Mouse (Mus musculus): ENCODE results near the gene Cdcp2. TPM values are rescaled to one million over a fixed set of nuclear protein-coding genes. Genes with fewer than 3 reads are reported as not detected.

The Cdcp2 gene
- polyA plus RNA-seq (2015; fragmentation: Nextera tagmentation; extraction: Ambion mirVana): not detected in 2 replicates

DNA sequence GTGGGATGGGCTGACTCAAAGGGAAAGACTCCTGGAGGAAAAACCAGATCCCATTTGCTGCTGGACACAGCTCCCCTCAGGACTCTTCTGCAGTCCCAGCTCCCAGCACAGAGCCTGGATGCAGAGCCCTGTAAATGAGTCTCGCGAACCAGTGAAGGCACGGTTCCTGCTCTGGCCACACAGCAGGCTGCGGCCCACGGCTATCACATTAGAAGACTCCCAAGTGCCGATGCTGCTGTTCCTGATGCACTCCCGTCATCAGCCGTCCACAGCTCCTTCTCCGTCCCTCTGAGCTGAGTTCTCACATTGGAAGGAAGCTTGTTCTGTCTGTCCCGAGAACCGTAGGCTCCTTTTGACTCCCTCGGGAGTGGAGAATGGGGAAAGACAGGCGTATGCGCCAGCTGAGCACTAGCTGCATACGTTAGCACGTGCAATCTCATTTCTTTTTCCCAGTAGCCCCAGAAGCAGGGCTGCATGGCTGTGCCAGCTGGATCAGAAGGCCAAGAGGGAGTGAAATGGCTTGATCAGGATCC, at the start of gene Cdcp2:
Gene Cdcp2, plus strand, starts transcription at position 51 of the 533 bp plus-strand sequence.
- Histone ChIP-seq H3K4me1 (no peaks in the 10 kb centered on the region), H3K9me3 (no peaks in the 10 kb centered on the region), H3K27ac (no peak within 1 kb of the TSS), H3K4me3 (no peak within 1 kb of the TSS), H3K9ac (no peak within 1 kb of the TSS), H3K27me3 (no peaks in the 10 kb centered on the region), H3K4me2 (no peak within 1 kb of the TSS), H3K36me3 (no peaks in the 10 kb centered on the region)
- WGBS: 67% methylated on average over 16 of the region's 16 CpGs
- ATAC-seq (ENCODE audit: borderline replicate concordance, extremely low read depth, low FRiP score, low TSS enrichment): no peak

GRCm38 (mm10) chr4:107047806-107048205, 48.9 kb upstream of the Cdcp2 start:
- WGBS: 78% methylated on average over 5 of the region's 5 CpGs
- H3K27me3 ChIP-seq: no peaks in the 10 kb centered on the region
- no peak overlapping the region for H3K9ac ChIP-seq
- no peak overlapping the region for H3K27ac ChIP-seq
- H3K9me3 ChIP-seq: no peaks in the 10 kb centered on the region
- ATAC-seq (ENCODE audit: borderline replicate concordance, extremely low read depth, low FRiP score, low TSS enrichment): no peak
- no peak overlapping the region for H3K4me3 ChIP-seq
- H3K36me3 ChIP-seq: peaks cover 52% of the 10 kb centered on the region
- no peak overlapping the region for H3K4me2 ChIP-seq
- no peaks in the 10 kb centered on the region for H3K4me1 ChIP-seq

- H3K4me1 ChIP-seq: no peaks in the 10 kb centered on the region
- peaks cover 48% of the 10 kb centered on the region for H3K36me3 ChIP-seq
- no peaks in the 10 kb centered on the region for H3K27me3 ChIP-seq
- ATAC-seq (ENCODE audit: borderline replicate concordance, extremely low read depth, low FRiP score, low TSS enrichment): no peak
- H3K9me3 ChIP-seq: no peaks in the 10 kb centered on the region
- no peak overlapping the region for H3K9ac ChIP-seq
- no peak overlapping the region for H3K4me2 ChIP-seq
- no peak overlapping the region for H3K27ac ChIP-seq
- 82% methylated on average over 11 of the region's 11 CpGs for WGBS
- H3K4me3 ChIP-seq: no peak overlapping the region
These were observed 48.0 kb upstream of the Cdcp2 start for GRCm38 (mm10) chr4:107048568-107049162.

DNA sequence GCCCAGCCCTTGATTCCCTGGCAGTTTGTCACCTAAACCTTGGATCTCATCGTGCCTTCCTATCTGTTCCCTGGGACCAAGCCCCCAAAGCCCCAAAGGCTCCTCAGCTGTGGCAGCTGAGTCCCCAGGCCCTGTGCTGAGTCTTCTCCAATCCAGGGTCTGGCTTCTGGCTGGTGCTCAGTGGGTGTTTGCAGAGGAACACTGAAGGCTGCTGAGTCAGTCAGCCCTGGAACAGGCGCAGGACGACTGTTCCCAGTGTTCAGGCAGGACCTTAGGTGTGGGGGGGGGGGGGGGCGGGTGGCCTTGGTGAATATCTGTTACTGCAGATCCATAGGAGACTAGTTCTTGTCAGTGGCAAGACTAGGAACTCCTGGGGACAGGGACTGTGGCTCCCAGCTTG, 44.8 kb upstream of the Cdcp2 start:
- no peaks in the 10 kb centered on the region for H3K9me3 ChIP-seq
- 50% methylated on average over 4 of the region's 4 CpGs for WGBS

DNA sequence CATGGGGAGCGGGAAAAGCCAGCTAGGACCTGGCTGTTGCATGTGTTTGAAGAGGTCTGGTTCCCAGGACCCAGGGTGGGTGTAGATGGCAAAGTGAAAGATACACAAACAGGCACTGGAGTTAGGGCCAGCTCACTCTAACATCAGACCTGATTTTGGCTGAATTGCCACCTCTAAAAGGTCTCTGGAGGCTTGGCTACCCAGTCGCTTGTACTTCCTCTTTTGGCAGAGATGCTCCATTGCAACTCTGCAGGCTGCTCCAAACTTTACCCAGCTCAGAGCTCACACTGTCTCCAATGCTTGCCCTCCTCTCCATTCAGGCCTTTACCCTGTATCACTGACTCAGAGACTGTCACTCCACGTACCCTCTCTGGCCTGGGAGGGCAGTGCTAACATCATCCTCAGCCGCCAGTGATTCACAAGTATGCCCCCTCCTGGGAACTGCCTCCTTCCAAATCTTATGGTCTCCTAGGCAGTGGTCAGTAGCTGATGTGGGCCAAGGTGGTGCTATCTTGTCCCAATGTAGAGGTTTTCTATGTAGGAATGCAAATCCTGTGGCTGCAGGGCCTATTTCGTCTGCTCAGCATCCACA, 43.6 kb upstream of the Cdcp2 start:
- Histone ChIP-seq H3K9ac (no peak overlapping the region), H3K36me3 (peaks cover 29% of the 10 kb centered on the region), H3K4me3 (no peak overlapping the region), H3K4me1 (no peaks in the 10 kb centered on the region), H3K27me3 (no peaks in the 10 kb centered on the region), H3K4me2 (no peak overlapping the region), H3K9me3 (no peaks in the 10 kb centered on the region), H3K27ac (no peak overlapping the region)
- ATAC-seq (ENCODE audit: borderline replicate concordance, extremely low read depth, low FRiP score, low TSS enrichment): no peak
- WGBS: 43% methylated on average over 5 of the region's 5 CpGs

More for the DNA sequence above, 44.8 kb upstream of the Cdcp2 start:
- Histone ChIP-seq H3K4me1 (no peaks in the 10 kb centered on the region), H3K4me3 (no peak overlapping the region), H3K36me3 (peaks cover 30% of the 10 kb centered on the region), H3K9ac (no peak overlapping the region), H3K27ac (no peak overlapping the region), H3K4me2 (no peak overlapping the region), H3K27me3 (no peaks in the 10 kb centered on the region)
- no peak for ATAC-seq (ENCODE audit: borderline replicate concordance, extremely low read depth, low FRiP score, low TSS enrichment)

DNA sequence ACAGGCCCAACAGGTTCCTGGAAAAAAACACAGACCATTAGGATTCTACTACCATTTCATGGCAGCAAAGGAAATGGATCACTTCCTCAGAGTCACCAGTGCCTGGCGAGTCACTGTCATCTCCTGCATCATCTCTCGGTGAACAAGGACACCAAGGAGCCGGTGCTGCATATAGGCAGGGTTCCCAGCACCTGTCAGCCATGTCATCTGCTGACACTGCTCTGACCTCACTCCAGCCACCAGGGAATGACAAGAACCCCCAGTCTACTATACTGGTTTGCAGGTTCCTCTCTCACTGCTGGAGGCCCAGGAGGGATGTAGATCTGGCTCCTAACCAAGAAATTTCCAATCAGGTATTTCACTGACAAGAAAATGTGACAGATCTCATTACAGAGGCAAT, 40.6 kb upstream of the Cdcp2 start:
- Histone ChIP-seq H3K4me3 (no peak overlapping the region), H3K27me3 (no peaks in the 10 kb centered on the region), H3K27ac (0 out of 2 replicates have a peak overlapping the region, but pooled peaks have one; percentile 10), H3K4me1 (no peaks in the 10 kb centered on the region), H3K9me3 (no peaks in the 10 kb centered on the region), H3K4me2 (no peak overlapping the region), H3K9ac (no peak overlapping the region), H3K36me3 (peaks cover 49% of the 10 kb centered on the region)
- 68% methylated on average over 3 of the region's 3 CpGs for WGBS
- no peak for ATAC-seq (ENCODE audit: borderline replicate concordance, extremely low read depth, low FRiP score, low TSS enrichment)

DNA sequence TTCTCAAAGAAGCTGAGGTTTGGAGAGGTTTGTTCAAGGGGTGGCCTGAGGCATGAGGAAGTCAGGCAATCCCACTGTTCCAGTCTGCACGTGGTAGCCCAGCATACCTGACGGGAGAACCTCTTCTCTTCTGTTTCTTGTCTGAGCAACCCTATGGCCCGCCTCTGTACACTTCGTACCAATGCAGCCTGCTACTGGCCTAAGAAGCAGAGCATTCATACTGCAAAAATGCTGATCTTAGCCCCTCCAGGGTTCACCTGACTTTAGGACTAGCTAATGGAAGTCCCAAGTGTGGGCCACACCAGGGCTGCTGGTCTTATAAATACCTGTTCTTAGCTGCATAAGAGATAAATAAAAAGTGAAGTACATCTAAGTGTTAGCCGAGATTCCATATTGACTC, 38.3 kb upstream of the Cdcp2 start:
- 85% methylated on average over 5 of the region's 5 CpGs for WGBS
- H3K9me3 ChIP-seq: no peaks in the 10 kb centered on the region
- ATAC-seq (ENCODE audit: borderline replicate concordance, extremely low read depth, low FRiP score, low TSS enrichment): no peak
- H3K9ac ChIP-seq: no peak overlapping the region
- H3K4me3 ChIP-seq: no peak overlapping the region
- no peaks in the 10 kb centered on the region for H3K27me3 ChIP-seq
- no peak overlapping the region for H3K4me2 ChIP-seq
- H3K4me1 ChIP-seq: no peaks in the 10 kb centered on the region
- H3K36me3 ChIP-seq: peaks cover 68% of the 10 kb centered on the region
- no peak overlapping the region for H3K27ac ChIP-seq

DNA sequence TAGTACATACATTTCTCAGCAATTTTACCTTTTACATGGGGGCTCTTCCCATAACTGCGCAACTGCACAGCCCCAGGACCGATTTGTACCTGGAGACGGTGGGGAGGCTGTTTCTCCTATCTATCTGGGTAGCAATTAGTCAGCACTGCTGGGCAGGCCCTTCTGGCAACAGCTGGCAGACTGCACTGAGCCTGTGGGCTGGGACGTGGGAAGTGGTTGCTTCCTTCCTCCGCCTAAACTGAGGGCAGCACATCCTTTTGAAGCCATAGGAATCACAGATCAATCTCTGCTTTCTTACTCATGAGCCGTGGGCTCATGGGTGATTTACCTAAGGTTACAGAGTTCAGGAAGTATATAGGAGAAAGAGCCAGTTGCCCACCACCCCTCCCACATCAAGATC, 37.9 kb upstream of the Cdcp2 start:
- no peak for ATAC-seq (ENCODE audit: borderline replicate concordance, extremely low read depth, low FRiP score, low TSS enrichment)
- H3K36me3 ChIP-seq: peaks cover 72% of the 10 kb centered on the region
- H3K27ac ChIP-seq: no peak overlapping the region
- WGBS: 76% methylated on average over 6 of the region's 6 CpGs
- no peak overlapping the region for H3K4me3 ChIP-seq
- H3K4me1 ChIP-seq: no peaks in the 10 kb centered on the region
- no peaks in the 10 kb centered on the region for H3K27me3 ChIP-seq
- no peaks in the 10 kb centered on the region for H3K9me3 ChIP-seq
- H3K9ac ChIP-seq: no peak overlapping the region
- no peak overlapping the region for H3K4me2 ChIP-seq

- H3K9me3 ChIP-seq: no peaks in the 10 kb centered on the region
- no peak overlapping the region for H3K4me2 ChIP-seq
- 82% methylated on average over 4 of the region's 4 CpGs for WGBS
- H3K36me3 ChIP-seq: peaks cover 70% of the 10 kb centered on the region
- no peak overlapping the region for H3K4me3 ChIP-seq
- no peak for ATAC-seq (ENCODE audit: borderline replicate concordance, extremely low read depth, low FRiP score, low TSS enrichment)
- peaks cover 10% of the 10 kb centered on the region for H3K4me1 ChIP-seq
- H3K27ac ChIP-seq: no peak overlapping the region
- no peak overlapping the region for H3K9ac ChIP-seq
- no peaks in the 10 kb centered on the region for H3K27me3 ChIP-seq
These were observed 35.1 kb upstream of the Cdcp2 start for GRCm38 (mm10) chr4:107061560-107061959.

- H3K9me3 ChIP-seq: no peaks in the 10 kb centered on the region
- no peak overlapping the region for H3K9ac ChIP-seq
- no peak overlapping the region for H3K4me3 ChIP-seq
- WGBS: 88% methylated on average over 3 of the region's 3 CpGs
- H3K36me3 ChIP-seq: peaks cover 57% of the 10 kb centered on the region
- H3K27me3 ChIP-seq: no peaks in the 10 kb centered on the region
- H3K27ac ChIP-seq: no peak overlapping the region
- no peak overlapping the region for H3K4me2 ChIP-seq
- peaks cover 16% of the 10 kb centered on the region for H3K4me1 ChIP-seq
- ATAC-seq (ENCODE audit: borderline replicate concordance, extremely low read depth, low FRiP score, low TSS enrichment): no peak
These were observed 33.5 kb upstream of the Cdcp2 start for GRCm38 (mm10) chr4:107063214-107063613.

DNA sequence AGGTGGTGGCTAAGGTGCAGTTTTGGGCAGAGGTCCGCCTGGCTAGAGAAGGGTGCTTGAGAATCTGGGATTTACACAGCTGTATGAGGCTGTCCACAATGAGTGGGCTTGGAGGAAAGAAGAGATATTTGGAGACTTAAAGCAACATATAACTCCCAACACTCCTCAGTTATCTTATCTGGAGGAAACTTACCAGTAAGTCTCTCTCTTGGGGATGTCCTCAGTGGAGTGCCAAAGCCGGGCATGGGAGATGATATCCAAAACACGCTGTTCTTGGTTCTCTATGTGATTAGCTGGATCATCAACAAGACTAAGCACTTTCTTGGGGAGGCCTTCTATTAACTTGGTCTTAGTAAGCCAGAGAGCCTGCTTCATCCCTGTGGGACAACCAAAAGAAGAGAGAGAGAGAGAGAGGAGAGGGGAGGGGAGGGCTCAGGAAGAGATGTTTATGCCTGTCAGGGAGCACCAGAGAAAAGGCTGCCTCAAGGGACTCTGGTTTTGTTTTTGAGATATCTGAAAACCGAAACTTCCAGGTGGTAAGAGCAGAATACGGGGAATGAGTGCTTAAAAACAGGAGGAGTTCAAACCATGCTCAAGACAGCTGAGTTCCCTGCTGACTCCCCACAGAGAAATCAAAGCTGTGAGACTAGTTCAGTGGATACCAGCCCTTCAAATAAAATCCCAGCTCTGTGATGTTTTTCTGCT, 32.1 kb upstream of the Cdcp2 start:
- peaks cover 16% of the 10 kb centered on the region for H3K4me1 ChIP-seq
- H3K36me3 ChIP-seq: peaks cover 43% of the 10 kb centered on the region

More for the DNA sequence above, 32.1 kb upstream of the Cdcp2 start:
- Histone ChIP-seq H3K4me2 (no peak overlapping the region), H3K4me3 (no peak overlapping the region), H3K9me3 (no peaks in the 10 kb centered on the region), H3K27ac (no peak overlapping the region), H3K27me3 (no peaks in the 10 kb centered on the region), H3K9ac (no peak overlapping the region)
- ATAC-seq (ENCODE audit: borderline replicate concordance, extremely low read depth, low FRiP score, low TSS enrichment): no peak
- WGBS: 83% methylated on average over 5 of the region's 5 CpGs

Data from lung, embryonic 15.5 days (tissue).